Comparison of ENCODE assay signal across 8 mouse cellular contexts in genomic region chr1:191224302-191224980, GRCm38 (mm10). TPM values are rescaled to one million over a fixed set of nuclear protein-coding genes. Genes with fewer than 3 reads are reported as not detected.
DNase-seq lines count a peak whose midpoint lies in the region; ATAC-seq and TF ChIP-seq lines count a peak whose summit lies in the region.

No protein-coding gene starts in this region.

- ATAC-seq in activated CD4-positive, CD25-positive, alpha-beta regulatory T cell, adult 4 months = peak; percentile 80
- ATAC-seq in inflammation-experienced regulatory T-cells, adult 6 months = peak; percentile 87
- ATAC-seq in megakaryocyte-erythroid progenitor cell, adult 5-6 weeks (replicated peaks; ENCODE audit: low FRiP score, low TSS enrichment, poor library complexity, severe bottlenecking) = peak; percentile 84

- H3K4me3 ChIP-seq in cortical plate, adult 2 months (ENCODE audit: insufficient read depth, low read length) = peak overlapping the region; percentile 94

- TF ChIP-seq CTCF in cortical plate, adult 2 months (IDR thresholded peaks at IDR 0.05; ENCODE audit: extremely low read depth, insufficient read depth, low read length) = no peak

- peak; percentile 95 for DNase-seq in gastrocnemius, postnatal 10 days
- DNase-seq in left cerebral cortex, postnatal 10 days (ENCODE audit: extremely low spot score in 1 of 2, low spot score in 2 of 2) = peak; percentile 89 to 96
- DNase-seq in right cerebral cortex, postnatal 25 days = peak; percentile 90
- DNase-seq in urinary bladder, postnatal 4 days (ENCODE audit: low spot score in 2 of 2) = peak; percentile 87 to 93

- peak; percentile 68; the same call in 1 of the 2 replicates for TF ChIP-seq POLR2A in cortical plate, adult 2 months (IDR thresholded peaks at IDR 0.05; ENCODE audit: extremely low read depth, insufficient read depth, low read length)

- peaks cover 2% of the 10 kb centered on the region for H3K4me1 ChIP-seq in cortical plate, adult 2 months (ENCODE audit: control insufficient read depth, insufficient read depth, low read length)

- intact Hi-C loops in left cerebral cortex, postnatal 10 days (cut with DNase I) = no loop called here

- H3K27ac ChIP-seq in cortical plate, adult 2 months (ENCODE audit: insufficient read depth, low read length) = peak overlapping the region; percentile 99

RNA-seq across cellular contexts. Expression of gene Atf3, which starts 6.6 kb away (rescaled TPM):
- polyA plus RNA-seq in activated CD4-positive, CD25-positive, alpha-beta regulatory T cell, adult 4 months (2017; shearing (Covaris generic)) = not detected
- polyA plus RNA-seq in cortical plate, adult 2 months (2012; rRNA removed) = 0.72 and 0.73 TPM in 2 replicates
- total RNA-seq in gastrocnemius, postnatal 10 days (2021) = 10 to 100 TPM in 1 of 2 experiments, 1 to 10 TPM in 1; 5.0 to 13.4 TPM
- polyA plus RNA-seq in inflammation-experienced regulatory T-cells, adult 6 months (2017; shearing (Covaris generic)) = not detected
- total RNA-seq in left cerebral cortex, postnatal 10 days (2021) = under 1 TPM; 0.39 to 0.77 TPM
- not detected in 2 replicates for total RNA-seq in megakaryocyte-erythroid progenitor cell, adult 5-6 weeks (2014; fragmentation: Nextera tagmentation)
- 16.7 and 18.5 TPM in 2 replicates for total RNA-seq in megakaryocyte-erythroid progenitor cell, adult 5-6 weeks (2017)

RNA-seq across cellular contexts. Expression of gene Fam71a, which starts 59.8 kb away (rescaled TPM):
- polyA plus RNA-seq in activated CD4-positive, CD25-positive, alpha-beta regulatory T cell, adult 4 months (2017; shearing (Covaris generic)) = not detected
- not detected in 2 replicates for polyA plus RNA-seq in cortical plate, adult 2 months (2012; rRNA removed)
- total RNA-seq in gastrocnemius, postnatal 10 days (2021) = not detected
- not detected for polyA plus RNA-seq in inflammation-experienced regulatory T-cells, adult 6 months (2017; shearing (Covaris generic))
- not detected for total RNA-seq in left cerebral cortex, postnatal 10 days (2021)
- total RNA-seq in megakaryocyte-erythroid progenitor cell, adult 5-6 weeks (2014; fragmentation: Nextera tagmentation) = not detected in 2 replicates
- 0.11 and 0.42 TPM in 2 replicates for total RNA-seq in megakaryocyte-erythroid progenitor cell, adult 5-6 weeks (2017)

Comparison
In these comparisons a context has a peak if more than half of its experiments do, and no peak if none do; other contexts are left out.
1. Peak in every context shown above with its lines: DNase-seq, ATAC-seq, H3K4me3 ChIP-seq and H3K27ac ChIP-seq.